Mouse (Mus musculus) common myeloid progenitor, adult 5-6 weeks (primary cell): ENCODE results near the gene Ccdc47. TPM values are rescaled to one million over a fixed set of nuclear protein-coding genes. Genes with fewer than 3 reads are reported as not detected.
"Not testable (repeated sequence)": the region's sequence is repeated elsewhere in the genome, so short reads cannot be mapped to it uniquely, and the experiment has no call there.

Experiments used
- ATAC-seq: replicated peaks from 2 replicates; pipeline ENCODE4 v1.8.0; 2016; ENCODE audit warnings: low read depth, mild to moderate bottlenecking, moderate TSS enrichment, inconsistent platforms; ENCODE audit not compliant: poor library complexity, severe bottlenecking
- total RNA-seq: library from RNA; stranded (forward); fragments of 200-1000, 187-1606 nt; gene quantifications from 2 replicates; pipeline ENCODE4 v1.2.3, GENCODE M21; 2017

Ccdc47 gene
- total RNA-seq: 170 and 212 TPM in 2 replicates

- ATAC-seq: peak; percentile 86
These were observed at the start of gene Ccdc47 for GRCm38 (mm10) chr11:106215927-106216729. Gene Ccdc47, minus strand, starts transcription at chr11:106216344.

GRCm38 (mm10) chr11:106265570-106265969, 49.4 kb upstream of the Ccdc47 start:
- no peak for ATAC-seq

DNA sequence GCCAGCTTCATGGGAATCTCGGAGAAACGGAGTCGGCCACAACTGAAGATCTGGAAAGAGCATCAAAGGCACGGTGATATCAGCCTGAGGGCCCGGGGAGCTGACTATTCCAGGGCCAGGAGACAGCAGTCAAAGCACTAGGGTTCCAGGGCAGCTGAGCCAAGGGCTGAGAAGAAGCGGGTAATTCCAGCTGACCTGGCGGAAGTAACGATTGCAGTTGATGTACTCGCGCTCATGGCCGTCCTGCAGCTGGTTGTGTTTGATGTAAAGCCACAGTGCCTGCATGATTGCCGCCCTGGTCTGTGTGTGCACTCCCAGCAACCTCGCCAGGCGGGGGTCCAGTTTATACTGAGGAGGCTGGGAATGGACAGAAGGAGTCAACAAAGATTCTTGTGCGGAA, 48.8 kb upstream of the Ccdc47 start:
- ATAC-seq: no peak

GRCm38 (mm10) chr11:106263963-106264362, 47.8 kb upstream of the Ccdc47 start:
- ATAC-seq: no peak

DNA sequence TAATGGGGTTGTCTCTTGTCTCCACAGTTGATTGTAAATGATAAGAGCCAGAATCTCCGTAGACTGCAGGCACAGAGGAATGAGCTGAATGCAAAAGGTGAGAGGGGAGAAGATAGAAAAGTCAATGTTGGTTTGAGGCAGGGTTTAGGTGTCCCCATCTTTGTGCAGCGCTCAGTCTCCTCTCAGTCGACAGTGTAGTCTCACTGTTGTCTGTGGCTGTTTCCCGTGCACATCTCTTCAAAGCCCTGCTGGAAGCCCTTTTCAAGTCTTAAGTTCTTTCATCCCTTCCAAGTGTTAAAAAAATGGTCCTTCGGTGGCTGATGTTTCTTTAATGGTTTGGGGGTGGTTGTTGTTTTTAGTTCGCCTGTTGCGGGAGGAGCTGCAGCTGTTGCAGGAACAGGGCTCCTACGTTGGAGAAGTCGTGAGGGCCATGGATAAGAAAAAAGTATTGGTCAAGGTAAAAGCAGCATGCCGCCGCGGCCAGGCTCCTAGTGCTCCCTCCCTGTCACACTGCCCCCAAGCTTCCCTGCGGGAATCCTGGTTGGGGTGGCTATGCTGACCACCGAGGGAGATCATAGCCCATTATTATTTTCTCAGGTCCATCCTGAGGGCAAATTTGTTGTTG, 44.8 kb upstream of the Ccdc47 start:
- no peak for ATAC-seq

GRCm38 (mm10) chr11:106256775-106257174, 40.6 kb upstream of the Ccdc47 start:
- no peak for ATAC-seq

DNA sequence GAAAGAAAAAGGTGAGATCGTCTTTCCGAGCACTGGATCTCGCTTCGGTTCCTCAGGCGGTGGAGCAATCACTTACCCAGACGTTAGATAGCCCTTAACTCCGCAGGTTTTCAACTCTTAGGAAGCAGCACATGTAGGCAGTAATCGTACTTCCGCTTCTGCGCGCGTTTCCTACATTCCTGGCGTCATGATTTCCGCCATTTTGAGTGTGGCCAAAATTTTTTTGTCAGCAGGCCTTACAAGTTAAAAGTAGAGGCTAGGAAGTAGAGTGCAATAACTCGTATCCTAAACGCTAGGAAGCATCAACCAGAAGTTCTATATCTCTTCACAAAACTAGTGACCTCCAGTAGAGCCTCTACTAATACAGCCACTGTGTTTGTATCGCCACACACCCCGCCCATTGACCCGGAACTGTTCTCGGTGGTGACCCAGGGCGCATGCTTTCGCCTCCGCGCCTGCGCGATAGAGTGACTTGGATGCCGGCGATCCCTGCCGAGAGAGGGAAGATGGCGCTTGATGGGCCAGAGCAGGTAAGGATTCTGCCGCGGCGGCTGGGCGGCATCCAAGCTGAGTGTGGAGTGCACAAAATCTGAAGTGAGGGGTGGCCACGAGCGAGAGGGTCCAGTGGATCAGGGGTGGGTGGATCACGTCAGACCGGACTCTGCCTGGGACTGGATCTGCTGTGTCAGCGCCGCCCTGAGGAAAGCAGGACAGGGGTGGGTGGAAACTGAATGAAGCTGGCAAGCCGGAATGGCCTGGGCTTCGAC, 39.7 kb upstream of the Ccdc47 start, which contains the start of the genes Ftsj3 and Psmc5:
Gene Ftsj3 (minus strand): TSS at position 395 of the 767 bp plus-strand sequence.
Gene Psmc5 (plus strand): TSS at position 470 of the 767 bp plus-strand sequence.
- peak; percentile 94 for ATAC-seq

- peak; percentile 17; the same call in 1 of the 2 replicates for ATAC-seq
These were observed 39.0 kb upstream of the Ccdc47 start for GRCm38 (mm10) chr11:106255174-106255573.

- ATAC-seq: no peak
These were observed 38.6 kb upstream of the Ccdc47 start for GRCm38 (mm10) chr11:106254767-106255166.

- no peak for ATAC-seq
These were observed 33.2 kb upstream of the Ccdc47 start for GRCm38 (mm10) chr11:106249326-106249725.

GRCm38 (mm10) chr11:106246834-106247233, 30.7 kb upstream of the Ccdc47 start:
- 0 out of 2 replicates have a peak, but pooled peaks have one; percentile 25 for ATAC-seq

- ATAC-seq: not testable (repeated sequence)
These were observed 17.8 kb upstream of the Ccdc47 start for GRCm38 (mm10) chr11:106233978-106234377.

- no peak for ATAC-seq
These were observed 4.5 kb upstream of the Ccdc47 start for GRCm38 (mm10) chr11:106220603-106221002.

GRCm38 (mm10) chr11:106216730-106217490, 766 bp upstream of the Ccdc47 start, which contains the start of gene Ddx42:
Gene Ddx42, plus strand, starts transcription at chr11:106216926.
- ATAC-seq: peak; percentile 79

- no peak for ATAC-seq
These were observed 689 bp downstream of the Ccdc47 start for GRCm38 (mm10) chr11:106215450-106215859.

DNA sequence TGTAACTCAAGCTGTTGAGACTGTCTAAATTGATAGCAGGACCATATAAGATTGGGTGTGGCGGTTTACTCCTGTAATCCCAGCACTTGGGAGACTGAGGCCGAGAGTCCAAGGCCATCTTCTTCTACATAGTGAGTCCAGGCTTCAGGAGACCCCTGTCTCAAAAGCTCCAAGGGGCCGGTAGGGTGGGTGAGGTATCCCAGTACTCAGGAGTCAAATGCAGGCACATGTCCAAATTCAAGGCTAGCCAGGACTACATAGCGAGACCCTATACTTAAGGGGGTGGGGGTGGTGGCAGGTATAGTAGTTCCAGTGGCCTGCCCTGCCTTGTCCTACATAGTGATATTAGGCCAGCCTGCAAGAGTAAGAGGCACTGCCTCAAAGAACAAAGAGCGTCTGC, 1.3 kb downstream of the Ccdc47 start:
- ATAC-seq: no peak

GRCm38 (mm10) chr11:106212771-106213170, 3.4 kb downstream of the Ccdc47 start:
- no peak for ATAC-seq

GRCm38 (mm10) chr11:106202123-106202465, 14.1 kb downstream of the Ccdc47 start, which contains the start of gene Strada:
Gene Strada, minus strand, starts transcription at chr11:106202168.
- 0 out of 2 replicates have a peak, but pooled peaks have one; percentile 13 for ATAC-seq

DNA sequence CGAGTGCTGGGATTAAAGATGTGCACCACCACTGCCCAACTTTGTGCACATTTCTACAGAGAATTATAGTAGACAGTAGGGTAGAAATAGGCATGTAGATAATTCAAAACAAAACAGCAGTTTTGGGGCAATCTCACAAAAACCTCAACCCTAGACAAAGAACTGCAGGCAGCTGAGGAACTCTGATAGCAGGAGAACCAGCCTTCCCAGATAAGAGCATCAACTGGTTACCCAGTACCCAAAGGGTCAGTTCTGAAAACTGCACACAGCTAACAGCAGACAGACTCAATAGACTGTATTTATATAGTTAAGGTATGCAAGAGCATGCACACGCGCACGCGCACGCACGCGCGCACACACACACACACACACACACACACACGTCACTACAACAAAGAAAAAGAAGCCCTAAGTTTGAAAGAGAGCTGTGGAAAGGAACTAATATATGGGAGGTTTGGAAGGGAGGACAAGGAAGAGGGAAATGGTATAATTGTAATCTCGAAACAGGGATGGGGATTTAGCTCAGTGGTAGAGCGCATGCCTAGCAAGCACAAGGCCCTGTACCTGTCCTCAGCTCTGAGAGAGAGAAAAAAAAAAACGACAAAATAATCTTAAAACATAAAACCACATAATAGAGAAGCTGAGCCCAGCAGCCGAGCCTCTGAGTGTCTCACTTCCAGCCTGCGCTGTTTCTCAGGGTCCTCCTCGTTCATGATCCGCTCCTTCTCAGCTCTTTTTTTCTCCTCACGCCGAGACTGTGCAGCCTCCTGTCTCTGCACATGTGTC, 14.6 kb downstream of the Ccdc47 start:
- peak; percentile 48 for ATAC-seq
